Mouse (Mus musculus) cortical plate, adult 2 months (tissue): ENCODE data around the gene Bcas3. TPM values are rescaled to one million over a fixed set of nuclear protein-coding genes. Genes with fewer than 3 reads are reported as not detected.

Experiments used
- H3K27ac ChIP-seq: fragments of 200-500 bp; 2 replicates; pipeline ENCODE4 v1.5.1; 2012; ENCODE audit warnings: low read length, control low read depth, inconsistent platforms; ENCODE audit not compliant: insufficient read depth
- H3K4me1 ChIP-seq: fragments of 200-500 bp; 2 replicates; pipeline ENCODE4 v1.6.1; 2011; ENCODE audit warnings: low read length; ENCODE audit not compliant: control insufficient read depth, insufficient read depth
- H3K4me3 ChIP-seq: fragments of 200-500 bp; 2 replicates; pipeline ENCODE4 v1.5.1; 2011; ENCODE audit warnings: mild to moderate bottlenecking, low read length, control low read depth; ENCODE audit not compliant: insufficient read depth
- CTCF ChIP-seq: fragments of 200-500 bp; IDR thresholded peaks from 2 replicates; pipeline ENCODE4 v1.5.1; 2011; ENCODE audit warnings: mild to moderate bottlenecking, control low read depth, low read length; ENCODE audit not compliant: insufficient read depth; ENCODE audit errors: extremely low read depth
- POLR2A ChIP-seq: fragments of 200-500 bp; IDR thresholded peaks from 2 replicates; pipeline ENCODE4 v1.6.1; 2011; ENCODE audit warnings: mild to moderate bottlenecking, low read length, control low read depth; ENCODE audit not compliant: insufficient read depth; ENCODE audit errors: extremely low read depth
- polyA plus RNA-seq: library from polyadenylated mRNA; depleted of rRNA; stranded (reverse); fragments of >200 nt; gene quantifications from 2 replicates; pipeline ENCODE4 v1.2.3, GENCODE M21; 2012

Bcas3 gene
- polyA plus RNA-seq, 1 experiment: 47.1 TPM

GRCm38 (mm10) chr11:85406531-85406930 lies 53.6 kb downstream of the Bcas3 start:
- Histone ChIP-seq H3K27ac (no peak overlapping the region), H3K4me3 (no peak overlapping the region), H3K4me1 (peaks cover 1% of the 10 kb centered on the region; the same call in 1 of the 2 replicates)
- TF ChIP-seq CTCF (no peak), POLR2A (no peak)

GRCm38 (mm10) chr11:85407700-85408099 lies 54.7 kb downstream of the Bcas3 start:
- TF ChIP-seq POLR2A: no peak
- no peak for TF ChIP-seq CTCF
- Histone ChIP-seq H3K27ac (no peak overlapping the region), H3K4me3 (no peak overlapping the region), H3K4me1 (no peaks in the 10 kb centered on the region)

- no peak overlapping the region for H3K27ac ChIP-seq
- H3K4me1 ChIP-seq: no peaks in the 10 kb centered on the region
- H3K4me3 ChIP-seq: no peak overlapping the region
- no peak for TF ChIP-seq CTCF
Measured at GRCm38 (mm10) chr11:85412319-85412718, 59.4 kb downstream of the Bcas3 start.

GRCm38 (mm10) chr11:85414476-85414875 lies 61.5 kb downstream of the Bcas3 start:
- H3K4me3 ChIP-seq: no peak overlapping the region
- no peak for TF ChIP-seq CTCF
- TF ChIP-seq POLR2A: no peak
- H3K4me1 ChIP-seq: no peaks in the 10 kb centered on the region
- H3K27ac ChIP-seq: no peak overlapping the region

GRCm38 (mm10) chr11:85427353-85427752 lies 74.4 kb downstream of the Bcas3 start:
- H3K27ac ChIP-seq: no peak overlapping the region
- H3K4me3 ChIP-seq: no peak overlapping the region
- no peak for TF ChIP-seq CTCF
- TF ChIP-seq POLR2A: no peak
- no peaks in the 10 kb centered on the region; the same call in 1 of the 2 replicates for H3K4me1 ChIP-seq

GRCm38 (mm10) chr11:85428227-85428626 lies 75.3 kb downstream of the Bcas3 start:
- Histone ChIP-seq H3K4me3 (no peak overlapping the region), H3K27ac (no peak overlapping the region), H3K4me1 (no peaks in the 10 kb centered on the region; the same call in 1 of the 2 replicates)
- TF ChIP-seq POLR2A (no peak), CTCF (no peak)

- TF ChIP-seq CTCF: no peak
- no peak for TF ChIP-seq POLR2A
- H3K27ac ChIP-seq: no peak overlapping the region
- H3K4me1 ChIP-seq: no peaks in the 10 kb centered on the region; the same call in 1 of the 2 replicates
- H3K4me3 ChIP-seq: no peak overlapping the region
Measured at GRCm38 (mm10) chr11:85430743-85431448, 77.9 kb downstream of the Bcas3 start.

- H3K4me3 ChIP-seq: no peak overlapping the region
- no peaks in the 10 kb centered on the region for H3K4me1 ChIP-seq
- no peak for TF ChIP-seq POLR2A
- no peak for TF ChIP-seq CTCF
- no peak overlapping the region for H3K27ac ChIP-seq
Measured at GRCm38 (mm10) chr11:85447375-85447774, 94.4 kb downstream of the Bcas3 start.

- TF ChIP-seq POLR2A: no peak
- no peak for TF ChIP-seq CTCF
- H3K27ac ChIP-seq: no peak overlapping the region
- H3K4me1 ChIP-seq: no peaks in the 10 kb centered on the region
- no peak overlapping the region for H3K4me3 ChIP-seq
Measured at GRCm38 (mm10) chr11:85453598-85454304, 100.8 kb downstream of the Bcas3 start.

GRCm38 (mm10) chr11:85454305-85454682 lies 101.3 kb downstream of the Bcas3 start:
- TF ChIP-seq CTCF (no peak), POLR2A (no peak)
- no peak overlapping the region for H3K27ac ChIP-seq

More at GRCm38 (mm10) chr11:85454305-85454682, 101.3 kb downstream of the Bcas3 start:
- Histone ChIP-seq H3K4me1 (no peaks in the 10 kb centered on the region), H3K4me3 (no peak overlapping the region)
